Mouse (Mus musculus): ENCODE data around the gene Nrf1. TPM values are rescaled to one million over a fixed set of nuclear protein-coding genes. Genes with fewer than 3 reads are reported as not detected.

Nrf1 gene
- polyA plus RNA-seq, 1 experiment from 2014 or later = 68.5 TPM

DNA sequence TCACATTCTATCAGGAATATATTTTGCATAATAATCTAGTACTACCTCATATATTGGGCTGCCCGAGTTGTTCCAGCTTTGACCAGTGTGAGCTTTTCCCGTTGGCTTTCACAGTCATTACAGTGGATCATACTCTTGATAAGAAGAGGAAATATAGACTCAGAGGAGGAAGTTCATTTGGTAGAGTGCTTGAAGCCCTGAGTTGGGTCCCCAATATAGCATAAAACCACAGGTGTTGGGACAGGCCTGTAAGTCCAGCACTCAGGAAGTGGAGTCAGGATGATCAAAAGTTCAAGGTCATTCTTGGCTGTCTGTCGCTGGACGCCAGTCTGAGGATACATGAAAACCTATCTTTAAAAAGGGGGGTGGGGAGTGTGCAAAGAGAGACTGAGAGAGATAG is 12.7 kb upstream of the Nrf1 start:
- Histone ChIP-seq H3K36me3 (no peaks in the 10 kb centered on the region), H3K27ac (no peak overlapping the region), H3K9me3 (no peaks in the 10 kb centered on the region), H3K9ac (no peak overlapping the region), H3K4me3 (no peak overlapping the region), H3K4me2 (no peak overlapping the region), H3K4me1 (no peaks in the 10 kb centered on the region), H3K27me3 (no peaks in the 10 kb centered on the region)
- WGBS = 87% methylated on average over 4 of the region's 4 CpGs
- ATAC-seq (ENCODE audit: insufficient number of reproducible peaks, insufficient read depth, low FRiP score, low TSS enrichment, low read depth) = no peak

GRCm38 (mm10) chr6:30041498-30041897 is 6.3 kb upstream of the Nrf1 start:
- Histone ChIP-seq H3K27me3 (no peaks in the 10 kb centered on the region), H3K9ac (no peak overlapping the region), H3K9me3 (no peaks in the 10 kb centered on the region), H3K4me3 (no peak overlapping the region), H3K4me1 (no peaks in the 10 kb centered on the region), H3K4me2 (no peak overlapping the region), H3K36me3 (no peaks in the 10 kb centered on the region), H3K27ac (no peak overlapping the region)
- 33% methylated on average over 1 of the region's 1 CpGs for WGBS
- no peak for ATAC-seq (ENCODE audit: insufficient number of reproducible peaks, insufficient read depth, low FRiP score, low TSS enrichment, low read depth)

DNA sequence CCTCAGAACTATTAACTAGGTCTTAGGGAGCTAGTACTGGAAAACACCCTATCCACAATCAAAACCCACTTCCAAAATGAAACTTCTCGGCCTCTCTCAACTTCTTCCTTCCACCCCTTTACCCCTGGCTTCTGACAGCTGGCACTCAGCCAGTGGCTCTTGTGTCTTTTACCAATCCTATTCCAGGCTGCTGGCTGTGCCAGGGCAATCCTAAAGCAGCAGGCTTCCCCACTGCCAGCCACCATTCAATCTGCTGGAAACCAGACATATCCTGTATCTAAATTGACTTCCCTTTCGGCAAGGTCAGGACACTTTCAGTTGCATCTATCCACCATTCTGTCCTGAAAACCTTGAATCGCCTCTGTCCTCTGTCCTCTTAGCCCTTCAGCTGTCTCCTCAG is 5.3 kb upstream of the Nrf1 start:
- 80% methylated on average over 3 of the region's 3 CpGs for WGBS
- ATAC-seq (ENCODE audit: insufficient number of reproducible peaks, insufficient read depth, low FRiP score, low TSS enrichment, low read depth) = no peak
- H3K36me3 ChIP-seq = no peaks in the 10 kb centered on the region
- H3K27ac ChIP-seq = no peak overlapping the region
- H3K9me3 ChIP-seq = no peaks in the 10 kb centered on the region
- H3K27me3 ChIP-seq = no peaks in the 10 kb centered on the region
- H3K4me1 ChIP-seq = 0 out of 2 replicates have a peak, but pooled peaks cover 5% of the 10 kb centered on the region
- no peak overlapping the region for H3K4me2 ChIP-seq
- no peak overlapping the region for H3K9ac ChIP-seq
- H3K4me3 ChIP-seq = no peak overlapping the region

GRCm38 (mm10) chr6:30048163-30048500 is 344 bp downstream of the Nrf1 start:
- no peaks in the 10 kb centered on the region for H3K27me3 ChIP-seq
- WGBS = 2% methylated on average over 36 of the region's 45 CpGs
- ATAC-seq (ENCODE audit: insufficient number of reproducible peaks, insufficient read depth, low FRiP score, low TSS enrichment, low read depth) = peak; percentile 80; the same call in 1 of the 2 replicates

GRCm38 (mm10) chr6:30048501-30049353 is 939 bp downstream of the Nrf1 start:
- Histone ChIP-seq H3K9ac (peak overlapping the region; percentile 99), H3K9me3 (no peaks in the 10 kb centered on the region), H3K36me3 (0 out of 2 replicates have a peak, but pooled peaks cover 2% of the 10 kb centered on the region), H3K27ac (peak overlapping the region; percentile 100), H3K4me2 (peak overlapping the region; percentile 76), H3K4me3 (peak overlapping the region; percentile 98), H3K27me3 (no peaks in the 10 kb centered on the region), H3K4me1 (peaks cover 25% of the 10 kb centered on the region)
- 1% methylated on average over 45 of the region's 54 CpGs for WGBS
- peak; percentile 52 for ATAC-seq (ENCODE audit: insufficient number of reproducible peaks, insufficient read depth, low FRiP score, low TSS enrichment, low read depth)

More at GRCm38 (mm10) chr6:30048163-30048500, 344 bp downstream of the Nrf1 start:
- no peaks in the 10 kb centered on the region for H3K36me3 ChIP-seq
- no peaks in the 10 kb centered on the region for H3K9me3 ChIP-seq
- H3K4me1 ChIP-seq = peaks cover 25% of the 10 kb centered on the region
- peak overlapping the region; percentile 98 for H3K4me3 ChIP-seq
- peak overlapping the region; percentile 99 for H3K9ac ChIP-seq
- peak overlapping the region; percentile 76 for H3K4me2 ChIP-seq
- H3K27ac ChIP-seq = peak overlapping the region; percentile 100

DNA sequence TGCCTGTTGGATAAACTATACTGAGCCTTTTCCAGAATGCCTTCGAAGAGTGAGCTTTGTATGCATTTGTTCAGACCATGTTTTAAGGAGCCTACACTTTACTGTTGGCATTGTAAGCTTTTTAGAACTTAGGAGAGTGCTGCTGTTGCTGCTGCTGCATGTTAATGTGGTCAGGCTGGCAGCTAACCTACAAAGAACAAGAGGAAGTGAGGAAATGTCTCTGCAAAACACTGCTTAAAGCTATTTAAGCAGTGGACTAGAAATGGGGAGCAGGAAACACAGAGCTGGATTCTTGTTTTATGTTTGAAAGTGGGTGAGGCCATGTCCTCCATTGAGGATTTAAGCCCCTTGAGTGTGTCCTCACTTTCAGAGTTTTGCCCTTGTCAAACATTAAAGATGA is 5.3 kb downstream of the Nrf1 start:
- Histone ChIP-seq H3K27me3 (no peaks in the 10 kb centered on the region), H3K4me3 (no peak overlapping the region), H3K4me2 (no peak overlapping the region), H3K27ac (no peak overlapping the region), H3K36me3 (0 out of 2 replicates have a peak, but pooled peaks cover 6% of the 10 kb centered on the region), H3K4me1 (peaks cover 20% of the 10 kb centered on the region), H3K9me3 (no peaks in the 10 kb centered on the region), H3K9ac (no peak overlapping the region)
- WGBS = 89% methylated on average over 1 of the region's 1 CpGs
- ATAC-seq (ENCODE audit: insufficient number of reproducible peaks, insufficient read depth, low FRiP score, low TSS enrichment, low read depth) = no peak

GRCm38 (mm10) chr6:30062544-30062943 is 14.8 kb downstream of the Nrf1 start:
- ATAC-seq (ENCODE audit: insufficient number of reproducible peaks, insufficient read depth, low FRiP score, low TSS enrichment, low read depth) = no peak
- H3K27me3 ChIP-seq = no peaks in the 10 kb centered on the region
- no peaks in the 10 kb centered on the region for H3K9me3 ChIP-seq
- WGBS = 94% methylated on average over 2 of the region's 2 CpGs
- no peak overlapping the region for H3K4me2 ChIP-seq
- H3K36me3 ChIP-seq = no peaks in the 10 kb centered on the region
- no peak overlapping the region for H3K9ac ChIP-seq
- no peaks in the 10 kb centered on the region for H3K4me1 ChIP-seq
- H3K4me3 ChIP-seq = no peak overlapping the region
- H3K27ac ChIP-seq = no peak overlapping the region

DNA sequence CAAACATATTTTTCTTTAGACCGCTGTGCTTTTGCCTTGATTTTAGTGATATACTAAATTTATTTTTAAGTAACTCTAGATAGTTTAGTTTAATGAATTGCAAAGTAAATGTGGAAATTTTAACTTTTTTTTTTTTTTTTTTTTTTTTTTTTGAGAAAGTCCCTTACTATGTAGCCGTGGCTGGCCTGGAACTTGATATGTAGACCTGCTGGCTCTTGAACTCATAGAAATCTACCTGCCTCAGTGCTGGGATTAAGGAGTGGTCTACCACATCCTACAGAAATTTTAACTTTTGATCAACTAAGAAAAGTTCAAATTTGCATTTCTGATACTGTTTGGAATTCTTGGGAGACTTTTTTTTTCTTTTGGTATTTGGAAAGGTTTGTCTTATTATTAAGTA is 17.6 kb downstream of the Nrf1 start:
- 81% methylated on average over 2 of the region's 2 CpGs for WGBS
- Histone ChIP-seq H3K4me3 (no peak overlapping the region), H3K9me3 (no peaks in the 10 kb centered on the region), H3K4me2 (no peak overlapping the region), H3K4me1 (no peaks in the 10 kb centered on the region), H3K27me3 (no peaks in the 10 kb centered on the region), H3K36me3 (no peaks in the 10 kb centered on the region), H3K27ac (no peak overlapping the region), H3K9ac (no peak overlapping the region)
- no peak for ATAC-seq (ENCODE audit: insufficient number of reproducible peaks, insufficient read depth, low FRiP score, low TSS enrichment, low read depth)

DNA sequence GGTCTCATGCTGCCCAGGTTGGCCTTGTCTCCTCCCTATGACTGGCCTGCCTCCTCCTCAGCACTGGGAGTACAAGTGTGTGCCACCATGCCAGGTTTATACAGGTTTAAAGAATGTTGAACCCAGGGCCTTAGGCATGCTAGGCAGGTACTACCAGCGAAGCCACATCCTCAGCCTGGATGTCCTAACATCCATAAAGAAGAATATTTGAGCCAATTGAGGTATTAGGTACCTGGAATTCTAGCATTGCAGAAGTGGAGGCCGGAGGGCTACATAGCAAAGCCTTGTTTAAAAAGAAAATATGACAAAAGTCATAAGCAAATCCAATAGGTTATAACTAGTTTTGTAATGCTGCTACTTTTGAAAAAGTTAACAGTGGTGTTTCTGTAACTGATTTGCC is 19.0 kb downstream of the Nrf1 start:
- ATAC-seq (ENCODE audit: insufficient number of reproducible peaks, insufficient read depth, low FRiP score, low TSS enrichment, low read depth) = no peak
- H3K4me3 ChIP-seq = no peak overlapping the region
- 91% methylated on average over 2 of the region's 2 CpGs for whole genome bisulfite sequencing

DNA sequence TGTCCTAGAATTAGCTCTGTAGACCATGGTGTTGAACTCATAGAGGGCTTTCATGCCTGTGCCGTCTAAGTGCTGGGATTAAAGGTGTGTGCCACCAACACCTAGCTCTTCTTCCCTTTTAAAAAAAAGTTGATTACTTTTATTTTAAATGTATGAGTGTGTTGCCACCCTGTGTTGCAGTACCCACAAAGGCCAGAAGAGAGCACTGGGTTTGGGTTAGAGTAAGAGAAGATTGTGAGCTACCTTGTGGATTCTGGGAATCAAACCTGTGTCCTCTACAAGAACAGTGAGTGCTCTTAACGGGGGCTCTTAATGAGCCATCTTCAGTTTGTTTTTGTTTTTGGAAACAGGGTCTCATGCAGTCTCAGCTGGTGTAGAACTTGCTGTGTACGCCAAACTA is 24.7 kb downstream of the Nrf1 start:
- Histone ChIP-seq H3K27ac (no peak overlapping the region), H3K9ac (no peak overlapping the region), H3K27me3 (no peaks in the 10 kb centered on the region), H3K9me3 (no peaks in the 10 kb centered on the region), H3K4me1 (0 out of 2 replicates have a peak, but pooled peaks cover 4% of the 10 kb centered on the region), H3K36me3 (no peaks in the 10 kb centered on the region), H3K4me2 (no peak overlapping the region), H3K4me3 (no peak overlapping the region)
- 88% methylated on average over 3 of the region's 3 CpGs for WGBS
- no peak for ATAC-seq (ENCODE audit: insufficient number of reproducible peaks, insufficient read depth, low FRiP score, low TSS enrichment, low read depth)

More for the DNA sequence above, 19.0 kb downstream of the Nrf1 start:
- no peaks in the 10 kb centered on the region for H3K27me3 ChIP-seq
- H3K36me3 ChIP-seq = no peaks in the 10 kb centered on the region
- H3K9me3 ChIP-seq = no peaks in the 10 kb centered on the region
- no peak overlapping the region for H3K27ac ChIP-seq
- H3K4me2 ChIP-seq = no peak overlapping the region
- H3K4me1 ChIP-seq = no peaks in the 10 kb centered on the region
- no peak overlapping the region for H3K9ac ChIP-seq

GRCm38 (mm10) chr6:30078938-30079529 is 31.2 kb downstream of the Nrf1 start:
- Histone ChIP-seq H3K9me3 (no peaks in the 10 kb centered on the region), H3K36me3 (no peaks in the 10 kb centered on the region), H3K27me3 (no peaks in the 10 kb centered on the region), H3K4me1 (0 out of 2 replicates have a peak, but pooled peaks cover 15% of the 10 kb centered on the region), H3K9ac (no peak overlapping the region), H3K27ac (no peak overlapping the region), H3K4me3 (no peak overlapping the region), H3K4me2 (no peak overlapping the region)
- ATAC-seq (ENCODE audit: insufficient number of reproducible peaks, insufficient read depth, low FRiP score, low TSS enrichment, low read depth) = no peak
- WGBS = 50% methylated on average over 4 of the region's 4 CpGs

GRCm38 (mm10) chr6:30081339-30081738 is 33.6 kb downstream of the Nrf1 start:
- ATAC-seq (ENCODE audit: insufficient number of reproducible peaks, insufficient read depth, low FRiP score, low TSS enrichment, low read depth) = no peak
- WGBS = 62% methylated on average over 3 of the region's 3 CpGs

More at GRCm38 (mm10) chr6:30081339-30081738, 33.6 kb downstream of the Nrf1 start:
- H3K9ac ChIP-seq = no peak overlapping the region
- no peaks in the 10 kb centered on the region for H3K9me3 ChIP-seq
- 0 out of 2 replicates have a peak, but pooled peaks cover 11% of the 10 kb centered on the region for H3K4me1 ChIP-seq
- no peak overlapping the region for H3K4me2 ChIP-seq
- H3K36me3 ChIP-seq = no peaks in the 10 kb centered on the region
- no peak overlapping the region for H3K27ac ChIP-seq
- H3K27me3 ChIP-seq = no peaks in the 10 kb centered on the region
- no peak overlapping the region for H3K4me3 ChIP-seq
